9 mouse cellular contexts compared by ENCODE assay signal in genomic region chr4:84673681-84674307, GRCm38 (mm10). TPM values are rescaled to one million over a fixed set of nuclear protein-coding genes. Genes with fewer than 3 reads are reported as not detected.
DNase-seq lines count a peak whose midpoint lies in the region; ATAC-seq and TF ChIP-seq lines count a peak whose summit lies in the region.
"Had no signal": no experiment of that assay in that cellular context is flagged by ENCODE, and none has a peak within 500 bp of the region (broad histone marks: within the 10 kb centered on the region; RNA-seq: fewer than 3 reads in every experiment).

No protein-coding gene starts in this region.

- H3ac ChIP-seq in C2C12 (ENCODE audit: control insufficient read depth, insufficient read length, low read depth), result peak overlapping the region; percentile 56

- ATAC-seq in heart, postnatal 0 days (ENCODE audit: insufficient read depth, low read depth), result no peak
- ATAC-seq in liver, embryonic 12.5 days, result no peak

- H3K36me3 ChIP-seq in C2C12 (ENCODE audit: control insufficient read depth, insufficient read depth), result no peaks in the 10 kb centered on the region
- no peaks in the 10 kb centered on the region for H3K36me3 ChIP-seq in heart, postnatal 0 days (replicated peaks; ENCODE audit: control insufficient read depth, insufficient read depth, low read length)
- H3K36me3 ChIP-seq in liver, embryonic 12.5 days, result no peaks in the 10 kb centered on the region

- no peak for TF ChIP-seq EP300 in heart, postnatal 0 days (IDR thresholded peaks at IDR 0.05; ENCODE audit: low read depth)

- H3K4me3 ChIP-seq in C2C12 (ENCODE audit: insufficient read depth, poor library complexity, severe bottlenecking), result peak overlapping the region; percentile 48
- H3K4me3 ChIP-seq in heart, postnatal 0 days (ENCODE audit: low read depth, low read length), result peak overlapping the region; percentile 60
- H3K4me3 ChIP-seq in liver, embryonic 12.5 days, result peak overlapping the region; percentile 58

- peak; percentile 26 for DNase-seq in MN1 (ENCODE audit: low spot score)
- DNase-seq in heart, postnatal 0 days (ENCODE audit: low spot score), result no peak
- no peak for DNase-seq in frontal cortex, postnatal 36 days (ENCODE audit: low spot score in 2 of 2)
- DNase-seq in layer of hippocampus, adult 9-11 months, result no peak
- DNase-seq in layer of hippocampus, adult 8-10 months (ENCODE audit: low spot score in 2 of 2), result no peak
- no peak for DNase-seq in lung, postnatal 10 days

- no peaks in the 10 kb centered on the region for H3K27me3 ChIP-seq in C2C12 (ENCODE audit: control insufficient read depth, insufficient read depth, insufficient read length)
- H3K27me3 ChIP-seq in heart, postnatal 0 days (ENCODE audit: control insufficient read depth, insufficient read depth, low read length), result peaks cover 87% of the 10 kb centered on the region
- H3K27me3 ChIP-seq in liver, embryonic 12.5 days (replicated peaks), result peaks cover 75% of the 10 kb centered on the region

- H3K27ac ChIP-seq in heart, postnatal 0 days (ENCODE audit: low read depth), result no peak overlapping the region
- H3K27ac ChIP-seq in liver, embryonic 12.5 days, result no peak overlapping the region
- H3K27ac ChIP-seq: liver, embryonic 14.5 days had no signal

- no peak for TF ChIP-seq CTCF in C2C12 (IDR thresholded peaks at IDR 0.05; ENCODE audit: control insufficient read depth, insufficient read depth, insufficient read length)
- TF ChIP-seq CTCF in heart, postnatal 0 days (IDR thresholded peaks at IDR 0.05; ENCODE audit: low read depth), result no peak

- H3K79me3 ChIP-seq in C2C12 (ENCODE audit: low read depth), result peaks cover 4% of the 10 kb centered on the region

- 25% methylated on average over 10 of the region's 10 CpGs for WGBS in heart, postnatal 0 days
- 21% methylated on average over 10 of the region's 10 CpGs for WGBS in liver, embryonic 12.5 days (ENCODE audit: insufficient replicate concordance)

- no peaks in the 10 kb centered on the region for H3K4me1 ChIP-seq in heart, postnatal 0 days (ENCODE audit: control insufficient read depth, insufficient read depth)
- 0 out of 2 replicates have a peak, but pooled peaks cover 5% of the 10 kb centered on the region for H3K4me1 ChIP-seq in liver, embryonic 12.5 days

- H3K4me2 ChIP-seq in heart, postnatal 0 days (ENCODE audit: low read depth, low read length), result peak overlapping the region; percentile 91
- H3K4me2 ChIP-seq in liver, embryonic 12.5 days, result peak overlapping the region; percentile 69

- peaks cover 14% of the 10 kb centered on the region for H3K79me2 ChIP-seq in C2C12 (ENCODE audit: control insufficient read depth, insufficient read depth)

- H3K9me3 ChIP-seq in heart, postnatal 0 days (replicated peaks; ENCODE audit: control insufficient read depth, low read length), result no peaks in the 10 kb centered on the region
- no peaks in the 10 kb centered on the region for H3K9me3 ChIP-seq in liver, embryonic 12.5 days (replicated peaks)

- no peak overlapping the region for H3K9ac ChIP-seq in heart, postnatal 0 days (replicated peaks; ENCODE audit: low read depth, low read length)
- no peak overlapping the region for H3K9ac ChIP-seq in liver, embryonic 12.5 days
- H3K9ac ChIP-seq: liver, embryonic 14.5 days had no signal

TF ChIP-seq in C2C12, 6 proteins besides CTCF, POLR2A, EP300 and RAD21:
- TF ChIP-seq MAX (IDR thresholded peaks at IDR 0.05) (no peak), USF1 (IDR thresholded peaks at IDR 0.05; ENCODE audit: low read depth) (no peak)

RNA-seq across cellular contexts. Expression of gene Bnc2, which starts 1.3 kb away (rescaled TPM):
- 4.5 TPM for polyA plus RNA-seq in C2C12 (2012; fragmentation: generic; extraction: Trizol)
- 2.3 and 4.3 TPM in 2 replicates for total RNA-seq in heart, postnatal 0 days (2014; rRNA removed; ENCODE audit: low replicate concordance)
- polyA plus RNA-seq in heart, postnatal 0 days (2015; fragmentation: Nextera tagmentation; extraction: Ambion mirVana), result 0.49 and 0.93 TPM in 2 replicates
- polyA plus RNA-seq in liver, embryonic 12.5 days (2016; fragmentation: Nextera tagmentation; extraction: Ambion mirVana), result 1.4 and 1.5 TPM in 2 replicates
- total RNA-seq in layer of hippocampus, adult 8-10 months (2022), result 1 to 10 TPM; 1.2 to 2.2 (median 1.3) TPM
